Mouse (Mus musculus) cortical plate, adult 2 months (tissue): ENCODE results near the gene Fastk. TPM values are rescaled to one million over a fixed set of nuclear protein-coding genes. Genes with fewer than 3 reads are reported as not detected.

Experiments used
- H3K27ac ChIP-seq: fragments of 200-500 bp; 2 replicates; pipeline ENCODE4 v1.5.1; 2012; ENCODE audit warnings: low read length, control low read depth, inconsistent platforms; ENCODE audit not compliant: insufficient read depth
- H3K4me1 ChIP-seq: fragments of 200-500 bp; 2 replicates; pipeline ENCODE4 v1.6.1; 2011; ENCODE audit warnings: low read length; ENCODE audit not compliant: control insufficient read depth, insufficient read depth
- H3K4me3 ChIP-seq: fragments of 200-500 bp; 2 replicates; pipeline ENCODE4 v1.5.1; 2011; ENCODE audit warnings: mild to moderate bottlenecking, low read length, control low read depth; ENCODE audit not compliant: insufficient read depth
- CTCF ChIP-seq: fragments of 200-500 bp; IDR thresholded peaks from 2 replicates; pipeline ENCODE4 v1.5.1; 2011; ENCODE audit warnings: mild to moderate bottlenecking, control low read depth, low read length; ENCODE audit not compliant: insufficient read depth; ENCODE audit errors: extremely low read depth
- POLR2A ChIP-seq: fragments of 200-500 bp; IDR thresholded peaks from 2 replicates; pipeline ENCODE4 v1.6.1; 2011; ENCODE audit warnings: mild to moderate bottlenecking, low read length, control low read depth; ENCODE audit not compliant: insufficient read depth; ENCODE audit errors: extremely low read depth
- polyA plus RNA-seq: library from polyadenylated mRNA; depleted of rRNA; stranded (reverse); fragments of >200 nt; gene quantifications from 2 replicates; pipeline ENCODE4 v1.2.3, GENCODE M21; 2012; rRNA removed

The Fastk gene
- polyA plus RNA-seq, 1 experiment: 237 TPM

DNA sequence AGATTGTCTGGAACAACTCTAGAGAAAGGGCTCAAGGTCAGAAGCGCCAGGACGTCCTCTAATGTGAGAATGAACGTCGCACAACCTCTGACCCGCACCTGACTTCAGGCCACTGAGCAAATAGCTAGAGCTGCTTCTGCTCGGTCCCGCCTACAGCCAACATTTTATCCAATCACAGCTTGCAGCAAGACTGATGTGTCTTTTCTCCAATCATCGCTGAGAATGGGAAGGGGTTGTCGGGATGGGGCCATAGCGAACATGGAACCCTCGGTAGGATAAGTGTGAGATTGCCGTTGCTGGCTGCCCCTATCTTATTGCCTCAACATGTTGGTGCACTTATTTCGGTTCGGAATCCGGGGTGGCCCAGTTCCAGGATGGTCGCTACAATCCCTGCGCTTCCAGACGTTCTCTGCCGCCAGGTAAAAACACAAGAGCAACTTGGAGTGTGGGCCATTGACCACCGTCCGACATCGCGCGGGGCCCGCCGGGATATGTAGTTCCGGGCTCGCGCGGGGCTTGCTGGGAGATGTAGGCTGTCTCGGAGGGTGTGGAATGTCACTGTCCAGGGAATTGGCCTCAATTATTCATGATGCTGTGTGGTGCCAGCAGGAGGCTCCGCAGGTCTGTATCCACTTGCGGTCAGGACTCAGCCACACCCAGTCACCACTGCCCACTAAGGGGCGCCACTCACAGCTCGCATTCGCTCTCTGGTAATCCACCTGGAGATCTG, 50.8 kb downstream of the Fastk start:
- H3K27ac ChIP-seq: peak overlapping the region; percentile 20
- peak; percentile 46; the same call in 1 of the 2 replicates for TF ChIP-seq CTCF
- peak; percentile 65; the same call in 1 of the 2 replicates for TF ChIP-seq POLR2A
- H3K4me3 ChIP-seq: peak overlapping the region; percentile 42
- no peaks in the 10 kb centered on the region for H3K4me1 ChIP-seq

DNA sequence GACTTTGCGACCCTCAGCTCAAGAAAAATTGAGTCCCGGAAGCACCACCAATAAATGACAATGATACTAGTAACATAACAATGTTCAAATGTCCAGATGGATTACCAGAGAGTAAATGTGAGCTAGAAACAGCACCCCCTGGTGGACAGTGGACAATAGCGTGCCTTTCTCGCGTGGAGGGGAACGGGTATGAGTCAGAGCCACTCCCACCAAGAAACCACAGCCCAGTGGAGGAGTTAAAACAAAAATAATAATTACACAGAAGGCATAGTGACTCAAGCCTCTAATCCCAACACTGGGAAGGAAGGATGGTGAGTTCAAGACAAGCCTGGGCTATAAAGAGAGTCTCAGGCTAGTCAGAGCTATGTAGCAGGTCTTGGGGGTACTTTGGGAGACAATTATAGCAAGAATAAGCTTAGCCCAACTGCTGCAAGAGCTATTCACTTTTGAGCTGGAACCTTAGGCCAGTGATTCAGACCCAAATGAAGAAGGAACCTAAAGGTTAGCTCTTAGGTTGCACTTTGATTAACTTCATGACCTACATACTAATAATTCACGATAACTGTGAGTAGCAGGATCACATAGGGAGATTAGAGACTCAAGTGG, 51.6 kb downstream of the Fastk start, which contains the start of gene Abcb8:
Gene Abcb8, plus strand, starts transcription at position 272 of the 606 bp plus-strand sequence.
- TF ChIP-seq CTCF (peak; percentile 83), POLR2A (no peak)
- Histone ChIP-seq H3K27ac (peak within 1 kb of the TSS; percentile 20), H3K4me1 (no peaks in the 10 kb centered on the region), H3K4me3 (peak within 1 kb of the TSS; percentile 42)

DNA sequence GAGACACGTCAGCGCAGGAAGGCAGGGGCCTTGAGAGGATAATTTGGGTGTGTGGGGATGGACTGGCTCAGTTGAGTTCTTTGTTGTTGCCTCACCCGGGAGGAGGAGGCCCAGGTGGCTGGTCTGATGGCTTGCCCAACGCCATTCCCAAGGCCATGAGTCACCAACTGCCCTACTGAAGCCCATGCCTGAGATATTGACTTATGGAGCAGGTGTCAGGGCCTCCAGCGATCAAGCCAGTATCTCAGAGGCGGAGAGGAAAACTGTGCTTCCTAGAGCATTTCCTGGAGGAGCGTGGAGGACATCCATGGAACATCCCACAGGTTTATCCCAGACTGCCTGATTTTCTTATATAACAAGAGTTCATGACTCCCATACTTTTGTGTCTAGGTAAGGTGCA, 52.4 kb downstream of the Fastk start:
- no peak overlapping the region for H3K27ac ChIP-seq
- no peaks in the 10 kb centered on the region for H3K4me1 ChIP-seq
- no peak overlapping the region for H3K4me3 ChIP-seq
- TF ChIP-seq POLR2A (no peak), CTCF (no peak)

DNA sequence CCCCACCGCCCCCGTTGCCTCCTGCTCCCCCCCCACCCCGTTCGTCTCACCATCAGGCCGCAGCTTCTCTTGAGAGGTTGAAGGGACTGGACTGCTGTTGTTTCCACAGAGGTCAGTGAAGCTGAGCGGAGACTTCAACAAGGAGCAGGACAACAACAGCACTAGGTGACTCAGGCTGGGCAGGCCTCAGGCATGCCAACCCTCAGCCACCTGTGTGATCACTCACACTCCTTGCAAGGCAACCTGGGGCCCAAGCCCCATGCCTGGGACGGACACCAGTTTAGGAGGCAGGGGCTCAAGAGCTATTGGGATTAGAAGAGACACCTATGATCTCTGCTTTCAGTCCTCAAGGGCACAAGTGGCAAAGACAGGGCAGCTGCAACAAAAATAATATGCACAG, 53.2 kb downstream of the Fastk start, which contains the start of gene Atg9b:
Gene Atg9b, minus strand, starts transcription at position 280 of the 400 bp plus-strand sequence.
- no peak for TF ChIP-seq CTCF
- TF ChIP-seq POLR2A: no peak

DNA sequence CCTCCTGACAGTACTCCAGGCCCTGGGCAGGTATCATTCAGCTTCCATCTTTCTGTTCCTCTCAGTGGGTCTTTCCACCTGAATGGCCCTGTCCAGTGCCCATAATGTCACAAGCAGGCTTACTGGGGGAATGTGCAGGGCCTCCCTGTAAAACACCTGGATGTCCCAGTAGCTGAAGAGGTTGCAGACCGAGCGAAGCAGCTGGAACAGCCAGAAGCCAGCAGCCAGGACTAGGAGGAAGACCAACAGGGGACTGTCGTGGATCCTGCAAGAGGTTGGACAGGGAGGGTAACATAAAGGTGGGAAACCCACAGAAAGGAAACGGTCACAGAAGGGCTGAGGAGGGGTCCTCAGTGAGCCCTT, 55.4 kb downstream of the Fastk start:
- H3K27ac ChIP-seq: no peak overlapping the region
- H3K4me1 ChIP-seq: peaks cover 3% of the 10 kb centered on the region; the same call in 1 of the 2 replicates
- TF ChIP-seq CTCF: no peak
- no peak for TF ChIP-seq POLR2A
- H3K4me3 ChIP-seq: no peak overlapping the region

More for the DNA sequence above, 53.2 kb downstream of the Fastk start, which contains the start of gene Atg9b:
- Histone ChIP-seq H3K4me3 (no peak within 1 kb of the TSS), H3K4me1 (peaks cover 3% of the 10 kb centered on the region; the same call in 1 of the 2 replicates), H3K27ac (no peak within 1 kb of the TSS)

DNA sequence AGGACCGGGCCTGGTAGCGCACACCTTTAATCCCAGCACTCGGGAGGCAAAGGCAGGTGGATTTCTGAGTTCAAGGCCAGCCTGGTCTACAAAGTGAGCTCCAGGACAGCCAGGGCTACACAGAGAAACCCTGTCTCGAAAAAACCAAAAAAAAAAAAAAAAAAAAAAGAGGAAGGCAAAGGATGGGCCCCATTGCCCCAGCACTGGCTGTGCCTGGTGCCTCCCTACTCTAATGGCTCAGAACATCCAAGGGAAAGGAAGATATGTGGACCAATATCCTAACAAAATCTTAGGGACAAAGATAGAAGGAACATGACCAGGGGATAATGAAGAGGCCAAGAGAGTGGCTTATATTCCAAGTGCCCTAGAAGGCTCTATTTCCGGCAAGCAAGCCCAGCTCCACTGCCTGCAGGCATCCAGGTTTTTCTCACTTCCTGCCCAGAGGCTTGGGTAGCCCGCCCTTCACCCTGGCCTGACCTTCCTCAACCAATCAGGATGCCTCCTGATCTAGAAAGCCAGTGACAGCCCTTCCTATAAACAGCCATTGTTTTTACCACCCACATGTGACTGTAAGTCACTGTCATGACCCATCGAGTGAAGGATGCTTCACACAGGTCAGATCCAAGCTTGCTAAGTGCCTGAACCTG, 56.0 kb downstream of the Fastk start:
- H3K4me3 ChIP-seq: no peak overlapping the region
- no peak for TF ChIP-seq CTCF
- TF ChIP-seq POLR2A: no peak

More for the DNA sequence above, 56.0 kb downstream of the Fastk start:
- Histone ChIP-seq H3K27ac (no peak overlapping the region), H3K4me1 (peaks cover 3% of the 10 kb centered on the region; the same call in 1 of the 2 replicates)

Other genes with a start within 250 kb of the Fastk start
- 27.3 and 29.4 TPM in 2 replicates for gene Kcnh2, start 93.7 kb downstream of the Fastk start, polyA plus RNA-seq
- gene Nos3, start 80.5 kb downstream of the Fastk start, polyA plus RNA-seq: 9.6 and 10.4 TPM in 2 replicates
- gene Atg9b, start 53.1 kb downstream of the Fastk start, polyA plus RNA-seq: 4.0 and 4.1 TPM in 2 replicates
- 54.8 and 57.3 TPM in 2 replicates for gene Abcb8, start 51.6 kb downstream of the Fastk start, polyA plus RNA-seq
- gene Asic3, start 31.9 kb downstream of the Fastk start, polyA plus RNA-seq: 0.44 and 0.70 TPM in 2 replicates
- gene Cdk5, start 21.8 kb downstream of the Fastk start, polyA plus RNA-seq: 232 TPM in 2 replicates
- 36.5 and 39.9 TPM in 2 replicates for gene Slc4a2, start 21.4 kb downstream of the Fastk start, polyA plus RNA-seq
- gene Tmub1, start 2.6 kb upstream of the Fastk start, polyA plus RNA-seq: 48.7 and 49.0 TPM in 2 replicates
- gene Agap3, start 6.9 kb upstream of the Fastk start, polyA plus RNA-seq: 438 and 458 TPM in 2 replicates
- 0.04 and 0.06 TPM in 2 replicates for gene Gbx1, start 81.9 kb upstream of the Fastk start, polyA plus RNA-seq
- 0.40 and 0.42 TPM in 2 replicates for gene Asb10, start 95.7 kb upstream of the Fastk start, polyA plus RNA-seq
- gene 4931409K22Rik, start 111.5 kb upstream of the Fastk start, polyA plus RNA-seq: 0.04 and 0.11 TPM in 2 replicates
- 83.6 and 87.1 TPM in 2 replicates for gene Abcf2, start 132.2 kb upstream of the Fastk start, polyA plus RNA-seq
- 55.1 and 62.2 TPM in 2 replicates for gene Chpf2, start 141.5 kb upstream of the Fastk start, polyA plus RNA-seq
- gene Smarcd3, start 179.1 kb upstream of the Fastk start, polyA plus RNA-seq: 97.8 and 97.9 TPM in 2 replicates
- 76.6 and 81.2 TPM in 2 replicates for gene Nub1, start 240.2 kb upstream of the Fastk start, polyA plus RNA-seq